Mouse (Mus musculus): ENCODE measurements around the gene Gimap4. TPM values are rescaled to one million over a fixed set of nuclear protein-coding genes. Genes with fewer than 3 reads are reported as not detected.

The Gimap4 gene
- total and polyA plus RNA-seq, 2 experiments from 2014 or later = 27.1 to 37.4 TPM

DNA sequence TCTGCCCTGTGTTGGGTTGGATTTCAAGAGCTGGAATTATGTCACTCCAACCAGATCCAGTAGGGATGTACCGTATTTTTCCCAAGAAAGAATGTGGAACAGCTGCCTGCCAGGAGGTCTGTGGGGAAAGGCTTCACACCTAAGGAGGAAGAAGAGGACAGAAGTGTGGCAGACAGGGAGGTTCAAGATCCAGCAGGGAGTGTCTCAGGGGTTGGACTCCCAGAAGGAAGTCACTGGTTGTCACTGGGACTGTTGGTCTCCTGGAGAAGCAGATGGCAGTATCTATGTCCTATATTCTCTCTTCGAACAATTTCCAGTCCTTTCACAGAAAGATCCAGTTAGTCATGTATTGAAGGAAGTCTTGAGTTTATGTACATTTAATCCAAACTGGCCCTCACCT, 36.7 kb upstream of the Gimap4 start:
- Histone ChIP-seq H3K27ac (ENCODE audit: low read depth) (peak overlapping the region; percentile 48; the same call in 1 of the 2 replicates), H3K4me1 (ENCODE audit: control insufficient read depth, insufficient read depth) (no peaks in the 10 kb centered on the region; the same call in 1 of the 2 replicates), H3K36me3 (replicated peaks; ENCODE audit: control insufficient read depth, insufficient read depth, low read length) (0 out of 2 replicates have a peak, but pooled peaks cover 5% of the 10 kb centered on the region), H3K9ac (replicated peaks; ENCODE audit: low read depth, low read length) (peak overlapping the region; percentile 26; the same call in 1 of the 2 replicates), H3K4me3 (ENCODE audit: low read depth, low read length) (peak overlapping the region; percentile 25), H3K4me2 (ENCODE audit: low read depth, low read length) (peak overlapping the region; percentile 49), H3K27me3 (ENCODE audit: control insufficient read depth, insufficient read depth, low read length) (no peaks in the 10 kb centered on the region), H3K9me3 (replicated peaks; ENCODE audit: control insufficient read depth, low read length) (no peaks in the 10 kb centered on the region)
- TF ChIP-seq CTCF (IDR thresholded peaks at IDR 0.05; ENCODE audit: low read depth) (no peak), EP300 (IDR thresholded peaks at IDR 0.05; ENCODE audit: low read depth) (no peak)
- WGBS = 73% methylated on average over 2 of the region's 2 CpGs
- DNase-seq (ENCODE audit: low spot score) (no peak), ATAC-seq (ENCODE audit: insufficient read depth, low read depth) (no peak)

DNA sequence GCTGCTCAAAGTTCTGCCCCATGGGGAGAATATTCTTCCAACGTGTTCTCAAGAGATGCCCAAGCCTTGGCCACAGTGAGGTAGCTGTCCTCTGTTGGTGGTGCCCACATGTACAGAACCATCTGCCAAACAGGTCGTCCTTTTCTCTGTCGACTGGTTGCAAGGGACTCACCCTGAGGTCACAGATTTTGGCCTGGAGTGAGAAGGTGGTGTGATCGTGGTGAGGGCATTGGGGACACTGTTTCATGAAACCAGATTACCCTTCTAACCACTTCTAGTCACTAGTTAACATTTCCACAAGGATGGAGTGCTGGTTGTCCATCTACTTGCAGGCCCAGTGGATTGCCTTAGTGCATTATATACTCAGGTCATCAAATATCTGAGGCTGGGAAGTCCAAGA, 35.6 kb upstream of the Gimap4 start:
- Histone ChIP-seq H3K36me3 (replicated peaks; ENCODE audit: control insufficient read depth, insufficient read depth, low read length) (0 out of 2 replicates have a peak, but pooled peaks cover 5% of the 10 kb centered on the region), H3K4me3 (ENCODE audit: low read depth, low read length) (no peak overlapping the region), H3K4me1 (ENCODE audit: control insufficient read depth, insufficient read depth) (no peaks in the 10 kb centered on the region; the same call in 1 of the 2 replicates), H3K4me2 (ENCODE audit: low read depth, low read length) (no peak overlapping the region), H3K27ac (ENCODE audit: low read depth) (no peak overlapping the region), H3K9me3 (replicated peaks; ENCODE audit: control insufficient read depth, low read length) (no peaks in the 10 kb centered on the region), H3K27me3 (ENCODE audit: control insufficient read depth, insufficient read depth, low read length) (no peaks in the 10 kb centered on the region), H3K9ac (replicated peaks; ENCODE audit: low read depth, low read length) (no peak overlapping the region)
- DNase-seq (ENCODE audit: low spot score) (no peak), ATAC-seq (ENCODE audit: insufficient read depth, low read depth) (no peak)
- WGBS = 79% methylated on average over 4 of the region's 4 CpGs
- TF ChIP-seq CTCF (IDR thresholded peaks at IDR 0.05; ENCODE audit: low read depth) (no peak), EP300 (IDR thresholded peaks at IDR 0.05; ENCODE audit: low read depth) (no peak)

DNA sequence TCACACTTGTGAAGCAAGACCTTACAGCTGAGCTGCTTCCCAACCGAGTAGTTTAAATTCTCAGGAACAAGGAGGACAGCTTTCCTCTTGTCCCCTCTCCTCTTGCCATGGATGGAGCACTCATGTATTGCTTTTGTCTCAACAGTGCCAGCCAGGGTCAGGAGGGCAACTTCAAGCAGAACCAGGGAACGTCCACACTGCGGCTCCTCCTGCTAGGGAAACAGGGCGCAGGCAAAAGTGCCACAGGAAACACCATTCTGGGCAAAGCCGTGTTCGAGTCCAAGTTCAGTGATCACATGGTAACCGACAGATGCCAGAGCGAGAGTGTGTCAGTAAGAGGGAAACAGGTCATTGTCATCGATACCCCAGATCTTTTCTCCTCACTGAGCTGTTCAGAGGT, 34.3 kb upstream of the Gimap4 start:
- Histone ChIP-seq H3K27me3 (ENCODE audit: control insufficient read depth, insufficient read depth, low read length) (no peaks in the 10 kb centered on the region), H3K27ac (ENCODE audit: low read depth) (no peak overlapping the region), H3K9ac (replicated peaks; ENCODE audit: low read depth, low read length) (no peak overlapping the region), H3K4me1 (ENCODE audit: control insufficient read depth, insufficient read depth) (no peaks in the 10 kb centered on the region; the same call in 1 of the 2 replicates), H3K4me2 (ENCODE audit: low read depth, low read length) (no peak overlapping the region), H3K4me3 (ENCODE audit: low read depth, low read length) (no peak overlapping the region), H3K9me3 (replicated peaks; ENCODE audit: control insufficient read depth, low read length) (no peaks in the 10 kb centered on the region), H3K36me3 (replicated peaks; ENCODE audit: control insufficient read depth, insufficient read depth, low read length) (0 out of 2 replicates have a peak, but pooled peaks cover 5% of the 10 kb centered on the region)
- ATAC-seq (ENCODE audit: insufficient read depth, low read depth) (no peak), DNase-seq (ENCODE audit: low spot score) (no peak)
- no peak for TF ChIP-seq EP300 (IDR thresholded peaks at IDR 0.05; ENCODE audit: low read depth)
- TF ChIP-seq CTCF (IDR thresholded peaks at IDR 0.05; ENCODE audit: low read depth) = no peak
- 85% methylated on average over 9 of the region's 9 CpGs for WGBS

GRCm38 (mm10) chr6:48658721-48659120, 25.6 kb upstream of the Gimap4 start:
- 75% methylated on average over 5 of the region's 5 CpGs for WGBS
- no peak overlapping the region for H3K4me2 ChIP-seq (ENCODE audit: low read depth, low read length)
- ATAC-seq (ENCODE audit: insufficient read depth, low read depth) (no peak), DNase-seq (ENCODE audit: low spot score) (no peak)
- no peak overlapping the region for H3K27ac ChIP-seq (ENCODE audit: low read depth)
- no peaks in the 10 kb centered on the region for H3K27me3 ChIP-seq (ENCODE audit: control insufficient read depth, insufficient read depth, low read length)
- H3K9me3 ChIP-seq (replicated peaks; ENCODE audit: control insufficient read depth, low read length) = no peaks in the 10 kb centered on the region
- no peak overlapping the region for H3K4me3 ChIP-seq (ENCODE audit: low read depth, low read length)
- no peaks in the 10 kb centered on the region for H3K4me1 ChIP-seq (ENCODE audit: control insufficient read depth, insufficient read depth)
- TF ChIP-seq EP300 (IDR thresholded peaks at IDR 0.05; ENCODE audit: low read depth) (no peak), CTCF (IDR thresholded peaks at IDR 0.05; ENCODE audit: low read depth) (no peak)
- H3K9ac ChIP-seq (replicated peaks; ENCODE audit: low read depth, low read length) = no peak overlapping the region
- H3K36me3 ChIP-seq (replicated peaks; ENCODE audit: control insufficient read depth, insufficient read depth, low read length) = no peaks in the 10 kb centered on the region

GRCm38 (mm10) chr6:48664750-48665149, 19.6 kb upstream of the Gimap4 start:
- Histone ChIP-seq H3K36me3 (replicated peaks; ENCODE audit: control insufficient read depth, insufficient read depth, low read length) (no peaks in the 10 kb centered on the region), H3K4me1 (ENCODE audit: control insufficient read depth, insufficient read depth) (no peaks in the 10 kb centered on the region), H3K27ac (ENCODE audit: low read depth) (no peak overlapping the region), H3K4me2 (ENCODE audit: low read depth, low read length) (no peak overlapping the region), H3K9ac (replicated peaks; ENCODE audit: low read depth, low read length) (no peak overlapping the region), H3K27me3 (ENCODE audit: control insufficient read depth, insufficient read depth, low read length) (no peaks in the 10 kb centered on the region), H3K9me3 (replicated peaks; ENCODE audit: control insufficient read depth, low read length) (no peaks in the 10 kb centered on the region), H3K4me3 (ENCODE audit: low read depth, low read length) (no peak overlapping the region)
- 73% methylated on average over 4 of the region's 4 CpGs for WGBS
- ATAC-seq (ENCODE audit: insufficient read depth, low read depth) (no peak), DNase-seq (ENCODE audit: low spot score) (no peak)
- TF ChIP-seq CTCF (IDR thresholded peaks at IDR 0.05; ENCODE audit: low read depth) (no peak), EP300 (IDR thresholded peaks at IDR 0.05; ENCODE audit: low read depth) (no peak)

DNA sequence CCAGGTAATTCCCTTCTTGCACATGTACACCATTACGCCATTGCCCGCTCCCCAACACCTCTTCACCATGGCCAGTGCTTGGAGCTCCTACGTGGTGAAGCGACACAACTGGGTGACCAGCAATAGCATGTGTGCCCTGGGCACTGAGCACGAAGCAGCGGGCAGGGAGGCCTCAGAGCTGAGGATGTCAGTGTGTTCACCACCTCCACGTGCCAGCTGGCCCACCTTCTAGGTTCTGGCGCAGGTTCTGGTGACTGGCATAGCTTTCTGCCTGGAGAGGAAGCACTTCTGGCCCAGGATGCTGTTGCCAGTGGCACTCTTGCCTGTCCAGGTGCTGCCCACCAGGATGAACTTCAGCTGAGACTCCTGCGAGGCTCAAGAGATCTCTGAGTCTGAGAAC, 18.9 kb upstream of the Gimap4 start:
- Histone ChIP-seq H3K4me1 (ENCODE audit: control insufficient read depth, insufficient read depth) (no peaks in the 10 kb centered on the region), H3K27ac (ENCODE audit: low read depth) (no peak overlapping the region), H3K27me3 (ENCODE audit: control insufficient read depth, insufficient read depth, low read length) (no peaks in the 10 kb centered on the region), H3K9me3 (replicated peaks; ENCODE audit: control insufficient read depth, low read length) (no peaks in the 10 kb centered on the region), H3K4me2 (ENCODE audit: low read depth, low read length) (no peak overlapping the region), H3K4me3 (ENCODE audit: low read depth, low read length) (no peak overlapping the region), H3K9ac (replicated peaks; ENCODE audit: low read depth, low read length) (no peak overlapping the region), H3K36me3 (replicated peaks; ENCODE audit: control insufficient read depth, insufficient read depth, low read length) (no peaks in the 10 kb centered on the region)
- 93% methylated on average over 9 of the region's 9 CpGs for WGBS
- ATAC-seq (ENCODE audit: insufficient read depth, low read depth) (no peak), DNase-seq (ENCODE audit: low spot score) (no peak)
- TF ChIP-seq EP300 (IDR thresholded peaks at IDR 0.05; ENCODE audit: low read depth) (no peak), CTCF (IDR thresholded peaks at IDR 0.05; ENCODE audit: low read depth) (no peak)

Data from heart, postnatal 0 days (tissue).